Mouse (Mus musculus) ES-Bruce4 (cell line): ENCODE results near the gene Fst.

ENCODE experiments used
- CTCF ChIP-seq: IDR thresholded peaks from one replicate; pipeline ENCODE4 v1.8.1; 2011; ENCODE audit warnings: low read depth, low read length
- EP300 ChIP-seq: IDR thresholded peaks from 2 replicates; pipeline ENCODE4 v1.6.1; 2011; ENCODE audit warnings: low read depth, low read length; ENCODE audit not compliant: insufficient read depth
- POLR2A ChIP-seq: IDR thresholded peaks from one replicate; pipeline ENCODE4 v1.8.1; 2011; ENCODE audit warnings: low read length; ENCODE audit not compliant: insufficient read depth

- TF ChIP-seq CTCF (no peak), POLR2A (no peak), EP300 (no peak)
Observed at GRCm38 (mm10) chr13:114493826-114494225, 35.1 kb upstream of the Fst start.
